Mouse (Mus musculus): ENCODE measurements at regions not wholly inside any gene's neighbourhood (a gene's known extent, or its start where the extent isn't known, plus 50 kb on each side); places are given as distances from the start of the nearest gene placed in this dataset.

DNA sequence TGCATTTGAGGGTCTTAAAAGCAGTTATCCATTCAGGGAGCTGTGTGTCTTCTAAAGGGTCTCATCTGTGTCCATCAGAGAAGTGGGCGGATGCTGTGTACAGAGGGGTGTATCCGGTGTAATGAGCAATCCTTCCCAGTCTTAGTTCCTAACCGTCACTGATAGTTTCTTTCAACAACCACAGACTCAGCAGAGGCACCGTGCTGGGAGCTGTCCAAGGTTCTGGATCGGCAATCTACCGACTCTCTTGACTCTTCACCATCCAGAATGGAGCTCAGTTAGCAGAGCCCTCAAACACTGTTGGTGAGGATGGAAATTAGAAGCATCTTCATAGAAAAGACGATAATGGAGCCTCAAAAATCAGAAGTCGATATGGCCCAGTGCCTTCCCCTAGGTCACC is 293.1 kb downstream of the Ajap1 start:
- DNase-seq (ENCODE audit: extremely low read depth): no peak
- H3K4me2 ChIP-seq (ENCODE audit: insufficient read depth, low read depth, poor library complexity, severe bottlenecking): no peak overlapping the region
- H3K9me3 ChIP-seq (replicated peaks; ENCODE audit: low read length): peaks cover 88% of the 10 kb centered on the region
- dilution Hi-C loops (cut with MboI; ENCODE audit: extremely low pct_ligation_motif_present, extremely low pct_unique_long_range_greater_than_20kb, low sequenced_read_pairs) (no loop called here), in situ Hi-C loops (cut with MboI; ENCODE audit: low pct_ligation_motif_present, low pct_unique_long_range_greater_than_20kb, low sequenced_read_pairs) (no loop called here)
- no peak overlapping the region for H3K4me3 ChIP-seq (replicated peaks in 1 of 3; ENCODE audit: low read depth in 2 of 3, low read length in 2 of 3, poor library complexity in 1 of 3)
- H3K27ac ChIP-seq (ENCODE audit: insufficient read depth, low read depth): no peak overlapping the region
- TF ChIP-seq JUND (conservative IDR thresholded peaks at IDR 0.05; ENCODE audit: low read depth, low read length): no peak
- no peak for TF ChIP-seq RAD21 (IDR thresholded peaks at IDR 0.05; ENCODE audit: low read depth, low read length)
- no peak for TF ChIP-seq JUN (IDR thresholded peaks at IDR 0.05; ENCODE audit: insufficient read depth, low read depth, low read length)
- no peak for TF ChIP-seq RCOR1 (conservative IDR thresholded peaks at IDR 0.05; ENCODE audit: low read depth, low read length)
- no peak for TF ChIP-seq UBTF (IDR thresholded peaks at IDR 0.05; ENCODE audit: low read depth, low read length)
- TF ChIP-seq ZC3H11A (IDR thresholded peaks at IDR 0.05; ENCODE audit: low read depth, low read length): no peak
- TF ChIP-seq SMC3 (IDR thresholded peaks at IDR 0.05; ENCODE audit: low read depth, low read length): no peak
- no peak for TF ChIP-seq NELFE (IDR thresholded peaks at IDR 0.05; ENCODE audit: low read depth, low read length)
- no peak for TF ChIP-seq HCFC1 (IDR thresholded peaks at IDR 0.05; ENCODE audit: low read depth, low read length)
- no peak for TF ChIP-seq MAX (IDR thresholded peaks at IDR 0.05; ENCODE audit: low read length)
- no peak for TF ChIP-seq MYC (IDR thresholded peaks at IDR 0.05; ENCODE audit: low read depth, low read length)
- TF ChIP-seq NRF1 (IDR thresholded peaks at IDR 0.05; ENCODE audit: low read depth, low read length): no peak
- no peak for TF ChIP-seq MAZ (IDR thresholded peaks at IDR 0.05; ENCODE audit: low read depth, low read length)
- no peak for TF ChIP-seq ZKSCAN1 (IDR thresholded peaks at IDR 0.05; ENCODE audit: borderline replicate concordance, low read depth, low read length)
- TF ChIP-seq GABPA (IDR thresholded peaks at IDR 0.05; ENCODE audit: insufficient replicate concordance, low read depth, low read length): no peak
- TF ChIP-seq CHD1 (IDR thresholded peaks at IDR 0.05; ENCODE audit: low read depth, low read length): no peak
- no peak for TF ChIP-seq USF1 (IDR thresholded peaks at IDR 0.05; ENCODE audit: low read depth, low read length)
- TF ChIP-seq ZMIZ1 (IDR thresholded peaks at IDR 0.05; ENCODE audit: low read depth, low read length): no peak
- H3K27me3 ChIP-seq (replicated peaks): no peaks in the 10 kb centered on the region
- H3K79me2 ChIP-seq (replicated peaks; ENCODE audit: control insufficient read depth, extremely low read depth, insufficient read depth, poor library complexity, severe bottlenecking): no peaks in the 10 kb centered on the region
- no peaks in the 10 kb centered on the region for H3K4me1 ChIP-seq (ENCODE audit: control insufficient read depth in 1 of 2, insufficient read depth in 2 of 2)
- H3K9ac ChIP-seq (ENCODE audit: insufficient read depth, low read depth): no peak overlapping the region
- no peaks in the 10 kb centered on the region for H3K36me3 ChIP-seq (replicated peaks in 1 of 2; ENCODE audit: control insufficient read depth in 1 of 2, insufficient read depth in 1 of 2, low read length in 1 of 2)

- Histone ChIP-seq H3K27me3 (replicated peaks) (no peaks in the 10 kb centered on the region), H3K4me3 (replicated peaks in 1 of 3; ENCODE audit: low read depth in 2 of 3, low read length in 2 of 3, poor library complexity in 1 of 3) (no peak overlapping the region)
Measured at GRCm38 (mm10) chr4:153188504-153189031, 294.0 kb downstream of the Ajap1 start.

More at GRCm38 (mm10) chr4:153188504-153189031, 294.0 kb downstream of the Ajap1 start:
- H3K27ac ChIP-seq (ENCODE audit: insufficient read depth, low read depth): no peak overlapping the region
- in situ Hi-C loops (cut with MboI; ENCODE audit: low pct_ligation_motif_present, low pct_unique_long_range_greater_than_20kb, low sequenced_read_pairs) (no loop called here), dilution Hi-C loops (cut with MboI; ENCODE audit: extremely low pct_ligation_motif_present, extremely low pct_unique_long_range_greater_than_20kb, low sequenced_read_pairs) (no loop called here)
- no peak for TF ChIP-seq USF2 (conservative IDR thresholded peaks at IDR 0.05; ENCODE audit: low read depth, low read length)
- H3K79me2 ChIP-seq (replicated peaks; ENCODE audit: control insufficient read depth, extremely low read depth, insufficient read depth, poor library complexity, severe bottlenecking): no peaks in the 10 kb centered on the region
- H3K4me1 ChIP-seq (ENCODE audit: control insufficient read depth in 1 of 2, insufficient read depth in 2 of 2): no peaks in the 10 kb centered on the region
- DNase-seq (ENCODE audit: extremely low read depth): no peak
- peaks cover 85% of the 10 kb centered on the region for H3K9me3 ChIP-seq (replicated peaks; ENCODE audit: low read length)
- H3K4me2 ChIP-seq (ENCODE audit: insufficient read depth, low read depth, poor library complexity, severe bottlenecking): no peak overlapping the region
- no peak overlapping the region for H3K9ac ChIP-seq (ENCODE audit: insufficient read depth, low read depth)
- no peaks in the 10 kb centered on the region for H3K36me3 ChIP-seq (replicated peaks in 1 of 2; ENCODE audit: control insufficient read depth in 1 of 2, insufficient read depth in 1 of 2, low read length in 1 of 2)
